Mouse (Mus musculus): ENCODE measurements around the gene Nphp4.
"Not testable (repeated sequence)": the region's sequence is repeated elsewhere in the genome, so short reads cannot be mapped to it uniquely, and the experiment has no call there.

The Nphp4 gene

DNA sequence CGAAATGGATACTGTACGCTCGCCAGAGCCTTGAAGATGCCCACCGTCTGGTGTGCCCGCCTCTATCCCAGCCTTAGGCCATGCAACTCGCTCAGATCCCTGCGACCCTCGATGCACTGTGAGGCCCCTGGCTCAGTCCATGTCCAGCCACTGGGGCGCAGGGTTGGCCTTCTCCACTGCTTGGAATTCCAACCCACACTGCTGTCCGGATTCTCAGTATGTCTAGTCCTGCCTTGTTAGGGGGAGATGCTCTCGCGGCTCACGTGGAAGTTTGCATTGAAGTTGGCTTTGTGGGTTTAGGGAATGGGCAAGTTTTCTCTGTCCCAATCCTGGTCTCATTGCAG, 1.7 kb downstream of the Nphp4 start:
- DNase-seq (ENCODE audit: low spot score) = no peak

GRCm38 (mm10) chr4:152480426-152480825, 3.9 kb downstream of the Nphp4 start:
- no peak for DNase-seq (ENCODE audit: low spot score)

- DNase-seq (ENCODE audit: low spot score) = no peak
These were observed 11.5 kb downstream of the Nphp4 start for GRCm38 (mm10) chr4:152488046-152488445.

GRCm38 (mm10) chr4:152490311-152490710, 13.8 kb downstream of the Nphp4 start:
- no peak for DNase-seq (ENCODE audit: low spot score)

DNA sequence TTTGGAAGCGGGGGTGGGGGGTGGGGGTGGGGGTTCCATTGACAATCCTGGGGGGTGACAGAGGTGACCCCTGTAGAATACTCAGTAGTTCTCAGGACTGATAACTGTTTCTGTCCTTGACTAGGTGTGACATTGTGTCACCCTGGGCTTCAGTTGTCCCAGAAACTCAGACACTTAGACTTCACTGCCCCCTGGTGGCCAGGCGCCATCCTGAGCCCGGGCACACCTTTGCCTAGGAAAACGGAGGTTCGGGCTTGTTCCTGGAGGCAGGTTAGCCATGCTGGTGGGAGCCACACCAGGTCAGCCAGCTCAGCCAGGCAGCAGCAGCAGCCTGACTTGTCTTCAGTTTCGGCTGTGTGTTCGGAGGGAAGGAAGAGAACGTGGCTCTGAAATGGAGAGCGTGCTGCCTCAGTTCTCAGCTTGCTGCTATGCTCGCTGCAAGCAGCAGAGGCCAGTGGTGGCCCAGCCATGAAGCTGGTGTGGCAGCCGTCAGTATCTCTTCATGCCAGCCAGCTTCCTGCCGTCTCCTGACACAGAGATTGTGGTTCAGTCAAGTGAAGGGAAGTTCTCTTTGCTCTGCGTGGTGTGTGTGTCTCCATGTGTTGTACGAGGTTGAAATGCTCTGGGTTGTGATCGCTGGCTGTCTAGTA, 14.9 kb downstream of the Nphp4 start:
- DNase-seq (ENCODE audit: low spot score) = no peak

DNA sequence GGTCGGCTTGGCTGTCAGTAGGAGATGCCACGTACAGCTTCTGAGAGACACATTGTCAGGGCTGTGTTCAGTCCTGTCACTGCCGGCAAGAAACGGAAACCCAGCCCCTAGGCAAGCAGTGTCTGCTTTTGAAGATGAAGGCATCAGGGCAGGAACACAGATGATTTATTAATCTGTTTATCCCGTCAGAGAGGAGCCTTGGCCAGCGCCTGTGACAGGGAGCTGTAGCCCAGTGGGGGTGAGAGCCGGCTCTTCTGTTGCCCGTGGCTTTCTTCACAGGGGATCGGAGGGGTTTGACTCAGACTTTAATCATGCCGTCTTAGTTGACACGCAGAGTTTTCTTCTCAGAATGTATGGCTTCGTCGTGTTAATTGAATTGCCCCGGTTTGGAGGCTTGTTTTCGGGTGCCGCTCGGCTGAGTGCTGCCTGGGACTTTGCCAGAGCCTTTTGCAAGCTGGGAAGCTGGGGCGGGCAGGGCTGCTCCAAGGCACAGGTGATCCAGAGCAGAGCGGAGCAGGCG, 17.9 kb downstream of the Nphp4 start:
- no peak for DNase-seq (ENCODE audit: low spot score)

DNA sequence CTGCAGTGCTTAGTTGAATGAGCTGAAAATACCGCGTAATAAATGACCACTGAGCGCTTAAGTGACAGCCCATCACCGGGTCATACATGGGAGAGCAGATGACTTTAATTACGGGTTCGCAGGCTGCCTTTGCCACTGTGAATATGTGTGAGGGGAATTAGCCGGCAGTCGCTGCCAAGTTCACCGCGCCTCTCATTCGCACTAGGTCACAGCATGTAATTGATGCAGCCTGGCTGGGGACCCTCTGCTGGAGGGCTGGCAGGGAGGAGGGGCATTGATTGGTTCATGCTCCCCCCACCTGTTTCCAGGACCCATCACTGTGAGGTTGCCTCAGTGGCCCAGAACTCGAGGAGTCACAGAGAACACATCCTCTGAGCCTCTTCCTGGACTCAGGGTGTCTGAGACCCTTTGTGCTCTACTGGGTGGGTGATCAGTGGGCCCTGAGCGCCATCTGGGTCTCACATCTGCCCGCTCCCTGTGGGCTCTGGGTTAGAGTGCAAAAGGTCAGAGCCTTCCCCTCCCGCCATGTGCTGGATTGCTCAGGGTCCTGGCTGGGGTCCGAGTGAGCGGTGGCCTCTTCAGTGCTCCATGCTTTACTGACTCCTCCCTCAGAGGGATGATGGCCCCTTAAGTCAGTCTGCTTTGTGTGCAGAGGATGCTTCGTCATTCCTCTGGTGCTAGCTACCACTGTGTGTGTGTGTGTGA, 35.9 kb downstream of the Nphp4 start:
- no peak for DNase-seq (ENCODE audit: low spot score)

DNA sequence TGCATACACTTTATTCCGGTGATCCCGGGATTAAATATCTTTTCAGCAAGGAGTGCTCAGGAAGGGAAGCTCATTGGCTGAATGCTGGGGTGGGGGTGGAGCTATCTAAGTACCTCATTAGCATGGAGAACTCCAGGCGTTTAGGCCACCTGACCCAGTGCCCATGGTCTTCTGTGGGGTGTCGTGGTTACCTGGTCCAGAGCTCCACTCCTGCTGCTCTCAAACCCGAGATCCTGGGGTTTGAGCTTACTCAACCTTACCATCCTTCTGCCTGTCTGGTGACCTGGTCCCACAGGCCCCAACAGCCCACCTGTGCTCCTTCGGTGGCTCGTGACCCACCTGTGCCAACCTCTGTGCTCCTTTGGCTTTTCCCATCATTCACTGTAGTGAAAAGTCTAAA, 38.4 kb downstream of the Nphp4 start:
- DNase-seq (ENCODE audit: low spot score) = no peak

DNA sequence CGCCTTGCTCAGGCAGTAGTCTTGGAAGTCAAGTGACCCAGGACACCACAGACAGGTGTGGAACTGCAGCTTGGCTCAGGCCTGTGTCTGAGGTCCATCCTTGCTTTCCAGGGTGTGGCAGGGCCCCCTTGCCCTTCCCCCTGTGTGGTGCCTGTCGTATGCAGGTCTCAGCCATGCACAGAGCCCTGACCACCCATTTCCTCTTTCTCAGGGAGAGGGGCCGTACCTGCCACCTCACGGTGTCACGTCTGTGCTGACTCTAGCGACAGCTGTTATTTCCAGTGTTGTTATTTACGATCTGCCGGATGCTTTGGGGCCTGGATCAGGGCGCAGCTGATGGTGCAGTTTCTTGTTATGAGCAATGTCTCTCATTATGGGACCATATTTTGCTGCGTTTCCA, 42.6 kb downstream of the Nphp4 start:
- no peak for DNase-seq (ENCODE audit: low spot score)

DNA sequence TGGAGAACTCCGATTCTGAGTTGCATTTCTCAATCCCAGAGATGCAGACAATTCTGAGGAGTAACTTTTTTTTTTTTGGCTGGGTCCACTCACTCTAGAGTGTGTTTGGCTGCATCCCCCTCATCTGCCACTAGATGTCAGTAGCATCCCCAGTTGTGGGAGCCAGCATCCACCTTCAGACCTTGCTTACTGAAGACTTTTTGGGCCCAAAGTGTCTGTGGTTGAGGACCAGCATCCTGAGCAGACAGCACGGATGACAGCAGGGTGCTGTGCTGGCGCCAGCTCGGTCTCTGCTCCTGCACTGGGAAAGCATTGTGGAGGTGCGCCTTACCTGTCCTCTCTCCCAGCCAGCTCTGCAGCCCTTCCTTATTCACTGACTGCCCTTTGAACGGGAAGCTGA, 43.6 kb downstream of the Nphp4 start:
- DNase-seq (ENCODE audit: low spot score) = peak; percentile 34

DNA sequence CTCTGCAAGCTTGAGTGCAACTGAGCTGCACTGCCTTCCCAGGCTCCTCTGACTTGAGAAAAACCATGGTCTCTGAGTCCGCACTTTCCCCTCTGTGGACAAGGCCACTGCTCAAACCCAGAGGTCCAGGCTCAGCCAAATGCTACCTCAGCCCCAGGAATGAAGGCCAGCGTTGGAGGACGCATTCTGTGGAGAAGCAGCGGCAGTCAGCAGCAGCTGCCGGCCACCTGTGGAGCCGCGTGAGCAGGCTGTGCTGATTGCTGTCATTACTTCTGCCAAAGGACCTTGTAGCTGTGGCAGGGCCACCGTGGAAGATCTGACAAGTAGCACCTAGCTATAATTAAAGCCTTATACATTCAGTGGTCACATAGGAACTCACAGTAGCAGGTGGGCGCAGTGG, 56.4 kb downstream of the Nphp4 start:
- no peak for DNase-seq (ENCODE audit: low spot score)

- no peak for DNase-seq (ENCODE audit: low spot score)
These were observed 63.2 kb downstream of the Nphp4 start for GRCm38 (mm10) chr4:152539756-152540155.

DNA sequence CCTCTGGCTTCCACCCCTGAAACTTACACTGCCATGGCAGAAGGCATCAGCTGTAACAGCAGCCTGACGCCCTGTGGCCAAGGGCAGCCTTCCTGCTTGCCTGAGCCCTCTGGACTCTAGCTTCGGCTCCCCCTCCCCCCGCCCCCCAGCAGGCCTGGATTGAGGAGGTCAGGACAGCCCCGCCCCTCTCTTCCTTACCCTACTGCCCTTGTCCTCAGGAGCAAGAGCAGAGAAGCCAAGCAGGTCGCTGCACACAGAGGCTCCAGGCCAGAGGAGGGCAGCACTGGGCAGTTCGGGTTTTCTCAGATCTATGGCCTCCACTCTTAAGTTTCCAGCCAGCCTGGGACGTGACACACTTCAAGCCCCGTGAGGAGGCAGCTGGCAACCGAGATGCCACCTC, 64.7 kb downstream of the Nphp4 start:
- DNase-seq (ENCODE audit: low spot score) = no peak

DNA sequence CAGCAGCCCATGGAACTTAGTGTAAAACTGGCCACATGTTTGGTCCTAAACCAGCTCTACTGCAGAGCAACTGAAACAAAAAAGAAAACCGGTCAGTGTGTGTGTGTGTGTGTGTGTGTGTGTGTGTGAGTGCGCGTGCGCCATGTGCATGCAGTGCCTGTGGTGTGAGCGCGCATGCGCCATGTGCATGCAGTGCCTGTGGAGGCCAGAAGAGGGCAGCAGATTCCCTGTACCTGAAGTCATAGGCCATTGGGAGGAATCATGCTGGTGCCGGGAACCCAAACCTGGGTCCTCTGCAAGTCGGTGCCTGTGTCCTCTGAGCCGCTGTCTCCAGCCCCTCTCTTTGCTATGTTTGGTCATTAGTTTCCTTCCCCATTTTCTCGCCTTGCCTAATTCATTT, 65.9 kb downstream of the Nphp4 start:
- DNase-seq (ENCODE audit: low spot score) = no peak

GRCm38 (mm10) chr4:152546481-152546880, 70.0 kb downstream of the Nphp4 start:
- no peak for DNase-seq (ENCODE audit: low spot score)

- DNase-seq (ENCODE audit: low spot score) = no peak
These were observed 71.6 kb downstream of the Nphp4 start for GRCm38 (mm10) chr4:152547886-152548663.

- DNase-seq (ENCODE audit: low spot score) = no peak
These were observed 73.1 kb downstream of the Nphp4 start for GRCm38 (mm10) chr4:152549507-152550202.

- DNase-seq (ENCODE audit: low spot score) = no peak
These were observed 73.7 kb downstream of the Nphp4 start for GRCm38 (mm10) chr4:152550203-152550549.

GRCm38 (mm10) chr4:152553582-152554285, 77.2 kb downstream of the Nphp4 start:
- DNase-seq (ENCODE audit: low spot score) = no peak

GRCm38 (mm10) chr4:152554421-152554820, 77.9 kb downstream of the Nphp4 start:
- no peak for DNase-seq (ENCODE audit: low spot score)

- DNase-seq (ENCODE audit: low spot score) = not testable (repeated sequence)
These were observed 79.3 kb downstream of the Nphp4 start for GRCm38 (mm10) chr4:152555806-152556205.

GRCm38 (mm10) chr4:152558246-152558645, 81.7 kb downstream of the Nphp4 start:
- no peak for DNase-seq (ENCODE audit: low spot score)

Measured in testis, postnatal 14 days (tissue).